Mouse (Mus musculus) hindbrain, embryonic 14.5 days (tissue): ENCODE measurements around the gene Wipi1. TPM values are rescaled to one million over a fixed set of nuclear protein-coding genes. Genes with fewer than 3 reads are reported as not detected.

Source experiments
- ATAC-seq: fragments of 200-750 bp; cut with Nextera tagmentation; 2 replicates; pipeline ENCODE4 v1.8.0; 2017; ENCODE audit warnings: moderate number of reproducible peaks, mild to moderate bottlenecking, moderate TSS enrichment, moderate library complexity; ENCODE audit not compliant: low FRiP score
- DNase-seq: peaks from one replicate; pipeline ENCODE4 v3.0.0-alpha.2; 2015; ENCODE audit warnings: low spot score
- H3K27ac ChIP-seq: fragments of 300-500 bp; sonication (generic); 2 replicates; pipeline ENCODE4 v1.5.1; 2014; ENCODE audit warnings: mild to moderate bottlenecking, moderate library complexity
- H3K27me3 ChIP-seq: fragments of 300-500 bp; sonication (generic); 2 replicates; pipeline ENCODE4 v1.6.1; 2014; ENCODE audit warnings: mild to moderate bottlenecking, low read length, mixed read lengths; ENCODE audit not compliant: control insufficient read depth, insufficient read depth
- H3K36me3 ChIP-seq: fragments of 300-500 bp; sonication (generic); replicated peaks from 2 replicates; pipeline ENCODE4 v1.6.1; 2014; ENCODE audit not compliant: control insufficient read depth, insufficient read depth
- H3K4me1 ChIP-seq: fragments of 300-500 bp; sonication (generic); replicated peaks from 2 replicates; pipeline ENCODE4 v1.6.1; 2014; ENCODE audit warnings: antibody characterized with exemption, low read length, mixed read lengths; ENCODE audit not compliant: control insufficient read depth, insufficient read depth
- H3K4me2 ChIP-seq: fragments of 300-500 bp; sonication (generic); replicated peaks from 2 replicates; pipeline ENCODE4 v1.6.1; 2014; ENCODE audit warnings: mild to moderate bottlenecking, moderate library complexity
- H3K4me3 ChIP-seq: fragments of 300-500 bp; sonication (generic); replicated peaks from 2 replicates; pipeline ENCODE4 v1.5.1; 2014; ENCODE audit warnings: mild to moderate bottlenecking, low read length
- H3K9ac ChIP-seq: fragments of 300-500 bp; sonication (generic); 2 replicates; pipeline ENCODE4 v1.6.1; 2014
- H3K9me3 ChIP-seq: fragments of 300-500 bp; sonication (generic); 2 replicates; pipeline ENCODE4 v1.6.1; 2016; ENCODE audit warnings: low read length; ENCODE audit not compliant: control insufficient read depth
- WGBS: fragments of 180-500 bp; shearing (Covaris S2); extraction: QIAGEN DNeasy Blood & Tissue Kit; methylation state at CpG from one replicate; pipeline ENCODE4 v1.1.7; 2014; 5-methylcytosine and 5-hydroxymethylcytosine counted together
- polyA plus RNA-seq: library from polyadenylated mRNA; unstranded; fragments of >200 nt; fragmentation: Nextera tagmentation; extraction: Ambion mirVana; gene quantifications from 2 replicates; pipeline ENCODE4 v1.2.1, GENCODE M21; 2014

The Wipi1 gene
- polyA plus RNA-seq, 1 experiment from 2014 or later: 13.2 TPM

DNA sequence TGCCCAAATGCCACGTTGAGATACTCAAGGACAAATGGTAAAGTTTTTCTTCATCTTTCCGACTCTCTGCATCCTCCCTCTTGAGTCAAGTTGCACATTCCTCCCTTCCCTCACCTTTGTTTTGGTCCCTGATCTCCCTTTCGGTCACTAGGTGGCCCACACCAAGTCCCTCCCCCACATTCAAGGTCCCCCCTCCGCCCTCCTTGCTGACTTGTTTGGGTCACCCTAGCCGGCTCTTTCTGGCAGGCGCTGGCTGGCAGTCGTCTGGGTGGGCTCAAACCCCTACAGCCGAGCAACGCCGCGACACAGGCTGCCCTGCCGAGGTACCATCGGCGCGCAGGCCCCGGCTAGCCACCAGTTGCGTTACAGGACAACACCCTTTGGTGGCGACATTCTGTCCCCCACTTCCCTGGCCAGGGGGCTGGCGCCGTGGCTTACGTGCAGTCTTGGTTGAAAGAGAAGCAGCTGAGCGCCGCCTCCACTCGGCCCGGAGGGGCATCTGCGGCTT lies 918 bp downstream of the Wipi1 start:
- peak; percentile 41 for ATAC-seq
- under 1% methylated on average over 26 of the region's 26 CpGs for WGBS
- Histone ChIP-seq H3K4me3 (peak overlapping the region; percentile 75), H3K4me1 (peaks cover 7% of the 10 kb centered on the region; the same call in 1 of the 2 replicates), H3K4me2 (peak overlapping the region; percentile 78), H3K36me3 (no peaks in the 10 kb centered on the region), H3K9me3 (no peaks in the 10 kb centered on the region), H3K27me3 (no peaks in the 10 kb centered on the region), H3K27ac (peak overlapping the region; percentile 56), H3K9ac (peak overlapping the region; percentile 65)
- no peak for DNase-seq

DNA sequence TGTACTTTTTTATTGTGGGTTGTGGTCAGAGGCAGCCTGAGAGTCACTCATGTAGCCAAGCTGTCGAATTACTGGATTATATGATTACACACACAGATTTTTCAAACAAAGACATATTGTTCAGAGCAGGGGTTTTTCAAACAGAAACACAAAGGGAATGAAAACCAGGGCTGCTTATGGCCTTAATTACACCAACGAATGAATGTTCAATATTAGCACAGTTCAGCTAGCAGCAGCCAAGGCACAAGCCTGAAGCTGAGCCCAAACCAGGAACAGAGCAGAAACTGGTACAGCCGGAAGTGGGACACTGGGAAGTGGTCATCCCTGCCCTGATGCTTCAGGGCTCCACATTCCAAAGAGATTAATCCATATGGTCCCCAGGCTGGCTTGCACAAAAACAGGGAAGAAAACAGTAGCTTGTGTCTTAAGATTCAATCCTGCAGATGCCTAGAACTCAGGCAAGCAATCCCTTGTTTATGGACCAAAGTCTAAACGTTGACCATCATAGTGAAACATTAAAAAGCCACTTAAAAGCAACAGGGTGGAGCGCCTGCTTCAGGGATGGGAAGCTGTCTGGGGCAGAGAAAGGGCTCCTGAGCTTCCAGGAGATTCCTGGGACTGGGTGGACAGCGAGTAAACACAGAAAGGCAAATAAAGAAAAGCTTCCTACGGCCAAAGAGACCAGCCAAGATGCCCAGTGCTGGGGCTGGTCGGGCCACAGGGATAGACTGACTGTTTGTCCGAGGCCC lies 1.5 kb downstream of the Wipi1 start:
- Histone ChIP-seq H3K4me3 (peak overlapping the region; percentile 75), H3K36me3 (no peaks in the 10 kb centered on the region), H3K9me3 (no peaks in the 10 kb centered on the region), H3K27ac (no peak overlapping the region), H3K4me1 (peaks cover 7% of the 10 kb centered on the region; the same call in 1 of the 2 replicates), H3K4me2 (peak overlapping the region; percentile 78), H3K9ac (peak overlapping the region; percentile 65), H3K27me3 (no peaks in the 10 kb centered on the region)
- DNase-seq (no peak), ATAC-seq (no peak)
- WGBS: 23% methylated on average over 9 of the region's 9 CpGs

- Histone ChIP-seq H3K27me3 (no peaks in the 10 kb centered on the region), H3K36me3 (no peaks in the 10 kb centered on the region), H3K4me3 (no peak overlapping the region), H3K4me1 (peaks cover 7% of the 10 kb centered on the region; the same call in 1 of the 2 replicates), H3K9ac (no peak overlapping the region), H3K4me2 (peak overlapping the region; percentile 78; the same call in 1 of the 2 replicates), H3K9me3 (no peaks in the 10 kb centered on the region), H3K27ac (no peak overlapping the region)
- DNase-seq: no peak
- no peak for ATAC-seq
- 72% methylated on average over 6 of the region's 6 CpGs for WGBS
Measured at GRCm38 (mm10) chr11:109608976-109609625, 2.7 kb downstream of the Wipi1 start.

DNA sequence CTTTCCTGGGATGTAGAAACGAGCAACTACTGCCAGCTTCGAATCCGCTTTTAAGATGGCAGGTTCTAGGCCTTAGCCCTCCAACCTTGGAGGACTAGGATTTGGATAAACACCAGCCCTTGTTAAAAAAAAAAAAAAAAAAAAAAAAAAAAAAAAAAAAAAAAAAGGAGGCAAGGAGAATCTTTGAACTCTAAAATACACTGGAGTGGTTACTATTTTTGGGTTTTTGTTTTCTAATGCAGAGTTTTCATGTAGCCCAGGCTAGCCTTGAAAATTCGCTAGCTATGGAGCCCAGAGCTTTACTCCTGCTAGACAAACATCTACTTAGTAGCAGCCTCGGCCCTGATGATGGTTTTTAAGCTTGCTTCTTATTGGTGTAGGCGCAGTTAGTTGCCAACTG lies 4.2 kb downstream of the Wipi1 start:
- H3K9ac ChIP-seq: no peak overlapping the region
- H3K4me2 ChIP-seq: no peak overlapping the region
- WGBS: 82% methylated on average over 6 of the region's 6 CpGs
- DNase-seq: no peak
- no peaks in the 10 kb centered on the region for H3K27me3 ChIP-seq
- H3K4me1 ChIP-seq: peaks cover 7% of the 10 kb centered on the region; the same call in 1 of the 2 replicates
- H3K27ac ChIP-seq: no peak overlapping the region
- H3K36me3 ChIP-seq: no peaks in the 10 kb centered on the region
- no peak for ATAC-seq
- H3K4me3 ChIP-seq: no peak overlapping the region
- H3K9me3 ChIP-seq: no peaks in the 10 kb centered on the region

GRCm38 (mm10) chr11:109598778-109599570 lies 12.8 kb downstream of the Wipi1 start:
- no peak overlapping the region for H3K27ac ChIP-seq
- no peaks in the 10 kb centered on the region for H3K4me1 ChIP-seq
- no peak overlapping the region for H3K9ac ChIP-seq
- peaks cover 4% of the 10 kb centered on the region; the same call in 1 of the 2 replicates for H3K36me3 ChIP-seq
- H3K4me2 ChIP-seq: no peak overlapping the region
- DNase-seq (no peak), ATAC-seq (no peak)
- WGBS: 88% methylated on average over 12 of the region's 12 CpGs
- no peaks in the 10 kb centered on the region for H3K27me3 ChIP-seq
- H3K4me3 ChIP-seq: no peak overlapping the region
- H3K9me3 ChIP-seq: no peaks in the 10 kb centered on the region

GRCm38 (mm10) chr11:109594761-109595160 lies 17.0 kb downstream of the Wipi1 start:
- Histone ChIP-seq H3K9me3 (no peaks in the 10 kb centered on the region), H3K4me2 (no peak overlapping the region)

GRCm38 (mm10) chr11:109593200-109593981 lies 18.4 kb downstream of the Wipi1 start:
- Histone ChIP-seq H3K36me3 (peaks cover 4% of the 10 kb centered on the region; the same call in 1 of the 2 replicates), H3K4me3 (no peak overlapping the region), H3K9ac (no peak overlapping the region), H3K4me1 (no peaks in the 10 kb centered on the region), H3K9me3 (no peaks in the 10 kb centered on the region), H3K27ac (no peak overlapping the region), H3K27me3 (no peaks in the 10 kb centered on the region), H3K4me2 (no peak overlapping the region)
- ATAC-seq: no peak
- 77% methylated on average over 6 of the region's 6 CpGs for WGBS
- DNase-seq: no peak

More at GRCm38 (mm10) chr11:109594761-109595160, 17.0 kb downstream of the Wipi1 start:
- WGBS: 92% methylated on average over 8 of the region's 8 CpGs
- Histone ChIP-seq H3K9ac (no peak overlapping the region), H3K4me3 (no peak overlapping the region), H3K4me1 (no peaks in the 10 kb centered on the region), H3K27me3 (no peaks in the 10 kb centered on the region), H3K36me3 (peaks cover 4% of the 10 kb centered on the region; the same call in 1 of the 2 replicates), H3K27ac (no peak overlapping the region)
- no peak for DNase-seq
- ATAC-seq: no peak

DNA sequence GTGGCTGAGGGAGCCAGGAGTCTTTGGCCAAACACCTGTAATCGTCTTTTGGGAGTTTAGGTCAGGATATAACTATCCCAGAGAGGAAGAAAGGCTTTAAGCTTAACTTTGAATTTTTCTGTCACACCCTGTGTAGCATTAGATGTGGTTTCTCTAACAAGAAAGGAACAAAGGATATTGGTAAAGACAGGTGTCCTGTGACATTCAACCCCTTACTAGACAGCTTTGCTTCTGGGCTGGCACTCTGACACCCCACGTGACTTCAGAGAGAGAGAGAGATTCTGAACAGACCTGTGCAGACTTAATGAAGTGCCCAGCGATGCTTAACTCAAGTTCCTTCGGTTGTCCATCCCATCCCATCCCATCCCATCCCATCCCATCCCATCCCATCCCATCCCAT lies 20.3 kb downstream of the Wipi1 start:
- no peak overlapping the region for H3K27ac ChIP-seq
- WGBS: 68% methylated on average over 4 of the region's 4 CpGs
- H3K4me3 ChIP-seq: no peak overlapping the region
- no peak for ATAC-seq
- H3K4me2 ChIP-seq: no peak overlapping the region
- no peak for DNase-seq
- H3K4me1 ChIP-seq: no peaks in the 10 kb centered on the region
- H3K36me3 ChIP-seq: peaks cover 4% of the 10 kb centered on the region; the same call in 1 of the 2 replicates
- H3K9ac ChIP-seq: no peak overlapping the region
- H3K27me3 ChIP-seq: no peaks in the 10 kb centered on the region
- H3K9me3 ChIP-seq: no peaks in the 10 kb centered on the region
